Mouse (Mus musculus) embryo, embryonic 11.5 days (tissue): Measurements from ENCODE around the gene Opcml.

Experiments
- DNase-seq: peaks from one replicate; pipeline ENCODE4 v3.0.0-alpha.2; 2012; ENCODE audit warnings: low read depth, low spot score

The Opcml gene

DNA sequence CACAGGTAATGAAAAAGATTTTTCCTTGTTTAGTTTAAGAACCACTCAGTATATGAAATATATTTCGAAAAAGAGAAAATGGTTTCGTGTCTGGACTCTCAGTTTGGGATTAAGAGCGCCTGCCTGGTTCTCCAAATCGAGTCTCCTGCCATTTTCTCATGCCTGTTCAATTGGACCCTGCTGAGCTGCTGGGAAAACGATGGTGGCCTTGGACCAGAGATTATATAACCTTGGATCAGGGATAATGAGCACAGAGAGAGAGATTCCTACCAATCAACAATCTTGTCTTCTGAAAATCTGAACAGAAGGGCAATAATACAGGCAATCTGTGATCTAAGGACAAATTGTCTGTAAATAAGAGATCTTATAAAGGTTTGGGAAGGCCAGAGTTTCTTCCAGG, 962.3 kb downstream of the Opcml start:
- DNase-seq, result no peak

DNA sequence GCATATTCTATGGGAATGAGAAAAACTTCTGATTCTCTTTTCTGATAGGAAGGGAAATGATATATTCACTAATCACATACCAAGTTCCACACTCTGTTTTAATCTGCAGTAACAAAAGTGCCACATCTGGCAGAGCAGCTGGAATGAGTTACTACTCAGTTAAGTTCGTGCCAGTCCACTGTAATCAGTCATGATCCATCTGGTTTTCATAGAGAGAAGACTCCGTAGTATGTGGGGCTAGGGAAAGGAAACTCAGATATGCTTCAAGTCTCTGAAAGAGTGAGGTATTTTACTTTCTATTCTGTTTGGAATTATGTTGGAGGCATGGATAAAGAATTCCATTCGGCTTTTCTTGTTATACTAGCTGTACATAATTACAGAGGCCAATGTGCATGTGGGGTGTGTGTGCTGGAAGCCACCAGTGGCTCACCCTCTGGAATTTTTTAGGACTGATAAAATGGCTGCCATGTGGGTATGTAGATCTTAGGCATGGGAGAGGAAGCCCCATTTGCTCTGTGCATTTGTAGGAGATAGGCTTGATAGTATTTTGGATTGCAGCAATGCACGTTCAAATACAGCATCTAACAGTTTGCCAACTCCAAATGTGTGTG, 966.4 kb downstream of the Opcml start:
- DNase-seq, result no peak

DNA sequence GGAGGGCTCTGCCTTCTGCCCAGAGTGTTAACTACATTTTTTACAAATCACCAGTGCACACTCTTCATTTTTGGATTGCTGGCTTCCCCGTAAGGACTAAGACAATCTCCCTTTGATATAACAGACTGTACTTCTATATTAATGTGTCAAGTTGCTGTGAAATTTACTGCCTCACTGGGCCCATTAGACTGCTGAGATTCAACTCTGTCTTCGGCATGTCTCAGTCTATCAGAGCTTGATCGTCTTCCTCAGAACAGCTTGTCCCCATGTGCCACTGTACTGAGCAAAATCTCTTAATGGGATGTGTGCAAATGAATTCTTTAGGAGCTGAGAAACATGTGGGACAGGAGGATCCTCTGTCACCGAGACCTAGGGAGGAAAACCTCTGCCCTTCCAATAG, 970.9 kb downstream of the Opcml start:
- no peak for DNase-seq

- no peak for DNase-seq
Observed at GRCm38 (mm10) chr9:28764149-28764548, 973.6 kb downstream of the Opcml start.

- DNase-seq, result no peak
Observed at GRCm38 (mm10) chr9:28776517-28777503, 986.2 kb downstream of the Opcml start.

DNA sequence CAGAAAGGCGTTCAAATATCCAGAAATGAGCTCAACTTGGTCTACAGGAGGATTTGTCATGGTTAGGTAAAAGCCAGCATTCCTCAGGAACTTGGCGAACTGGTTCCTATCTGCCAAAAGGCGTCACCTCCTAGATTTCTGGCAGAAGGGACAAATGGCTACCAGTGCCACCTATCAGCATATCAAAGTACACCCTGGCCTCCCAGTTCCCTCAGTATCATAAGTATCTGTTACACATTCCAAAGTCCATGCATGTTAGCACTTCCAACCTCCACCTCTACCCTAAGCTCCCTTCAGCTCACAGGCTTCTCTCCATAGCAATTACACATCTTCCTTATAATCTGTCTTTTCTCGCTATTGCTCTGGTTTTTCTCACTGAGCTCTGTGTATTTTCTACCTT, 993.3 kb downstream of the Opcml start:
- DNase-seq, result no peak

GRCm38 (mm10) chr9:28789439-28789838, 998.9 kb downstream of the Opcml start:
- no peak for DNase-seq

DNA sequence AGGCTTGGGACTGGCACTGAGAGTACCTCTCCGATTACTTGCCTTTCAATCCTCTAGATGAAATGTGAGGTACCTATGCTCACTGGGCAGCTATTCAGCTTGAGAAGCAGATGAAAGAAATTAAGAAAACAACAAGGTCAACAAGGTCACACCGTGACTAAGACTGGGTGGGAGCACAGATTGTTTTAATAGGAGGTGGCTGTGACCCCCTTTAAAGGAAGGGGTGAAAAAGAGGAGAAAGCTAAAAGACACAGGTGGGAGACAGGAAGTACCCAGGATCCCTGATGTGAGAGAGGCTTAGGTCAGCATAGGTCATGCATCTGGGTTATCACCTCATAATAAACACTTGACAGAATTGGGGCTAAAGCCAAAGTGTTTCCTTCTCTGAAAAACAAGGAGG, 1009.5 kb downstream of the Opcml start:
- DNase-seq, result no peak

- DNase-seq, result no peak
Observed at GRCm38 (mm10) chr9:28806666-28807065, 1016.1 kb downstream of the Opcml start.

DNA sequence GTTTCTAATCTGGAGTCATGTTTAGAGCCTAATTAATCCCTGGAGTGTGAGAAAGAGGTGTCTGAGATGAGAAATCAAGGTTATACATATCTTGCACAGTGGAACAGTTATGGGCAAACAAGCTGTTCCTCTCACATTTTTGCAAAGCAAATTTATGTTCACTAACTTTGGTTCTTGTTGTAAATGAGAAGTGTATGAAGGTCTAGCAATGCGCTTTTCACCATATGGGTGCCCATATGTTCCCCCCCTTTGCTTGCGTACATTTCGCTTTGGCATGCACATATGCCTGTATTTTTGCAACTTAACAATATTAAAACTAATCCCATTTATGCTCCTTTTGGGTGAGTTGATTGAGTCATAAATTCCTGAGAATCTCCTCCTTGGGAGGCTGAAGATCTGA, 1031.5 kb downstream of the Opcml start:
- no peak for DNase-seq

GRCm38 (mm10) chr9:28822466-28822865, 1031.9 kb downstream of the Opcml start:
- no peak for DNase-seq

GRCm38 (mm10) chr9:28825821-28826220, 1035.2 kb downstream of the Opcml start:
- no peak for DNase-seq

DNA sequence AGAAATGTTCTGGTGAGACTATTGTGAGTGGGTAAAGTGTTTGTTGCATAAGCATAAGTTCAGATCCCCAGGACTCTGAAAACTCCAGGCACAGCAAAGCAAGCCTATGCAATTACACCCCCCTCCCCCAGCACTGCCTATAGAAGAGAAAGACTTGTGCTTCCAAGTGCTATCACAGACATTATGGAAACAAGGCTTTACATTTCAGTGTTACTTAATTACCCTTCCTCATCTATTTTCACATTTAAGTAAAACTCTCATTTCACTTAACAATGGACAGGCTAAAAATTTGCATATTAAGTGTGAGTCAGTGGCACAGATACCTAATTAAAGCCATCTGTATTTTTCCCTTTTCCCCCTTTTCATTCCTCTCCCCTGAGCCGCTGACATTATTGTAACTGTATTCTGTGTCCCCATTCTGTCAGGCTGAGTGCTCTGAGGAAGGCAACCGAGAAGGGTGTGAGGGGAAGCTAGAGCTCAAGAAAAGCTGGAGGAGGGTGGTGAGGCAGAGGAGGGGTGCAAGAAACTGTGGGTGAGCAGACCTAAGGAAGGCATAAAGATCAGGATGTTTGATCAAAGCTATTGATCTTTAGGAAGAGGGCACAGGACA, 1055.5 kb downstream of the Opcml start:
- DNase-seq, result no peak

- DNase-seq, result no peak
Observed at GRCm38 (mm10) chr9:28855826-28856225, 1065.3 kb downstream of the Opcml start.

DNA sequence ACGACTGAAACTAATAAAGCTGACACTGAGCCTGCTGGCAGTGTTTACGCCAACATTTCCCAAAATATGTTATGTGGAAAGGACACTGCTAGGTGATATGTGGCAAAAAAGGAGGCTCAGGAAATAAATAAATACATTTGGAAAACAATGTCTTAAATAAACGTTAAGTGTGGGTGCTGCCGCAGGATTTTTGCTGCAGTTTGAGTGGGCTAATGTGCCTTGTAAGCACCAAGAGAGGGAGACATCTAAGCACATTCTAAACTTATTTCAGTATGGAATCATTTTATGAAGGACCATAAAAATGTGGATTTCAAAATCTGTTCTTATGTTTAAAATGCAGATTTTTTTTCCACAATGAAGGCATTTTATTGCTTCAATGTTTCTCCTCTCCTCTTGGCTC, 1071.4 kb downstream of the Opcml start:
- no peak for DNase-seq

GRCm38 (mm10) chr9:28867256-28867655, 1076.7 kb downstream of the Opcml start:
- no peak for DNase-seq

GRCm38 (mm10) chr9:28870478-28870877, 1079.9 kb downstream of the Opcml start:
- no peak for DNase-seq

GRCm38 (mm10) chr9:28882566-28882965, 1092.0 kb downstream of the Opcml start:
- DNase-seq, result no peak

DNA sequence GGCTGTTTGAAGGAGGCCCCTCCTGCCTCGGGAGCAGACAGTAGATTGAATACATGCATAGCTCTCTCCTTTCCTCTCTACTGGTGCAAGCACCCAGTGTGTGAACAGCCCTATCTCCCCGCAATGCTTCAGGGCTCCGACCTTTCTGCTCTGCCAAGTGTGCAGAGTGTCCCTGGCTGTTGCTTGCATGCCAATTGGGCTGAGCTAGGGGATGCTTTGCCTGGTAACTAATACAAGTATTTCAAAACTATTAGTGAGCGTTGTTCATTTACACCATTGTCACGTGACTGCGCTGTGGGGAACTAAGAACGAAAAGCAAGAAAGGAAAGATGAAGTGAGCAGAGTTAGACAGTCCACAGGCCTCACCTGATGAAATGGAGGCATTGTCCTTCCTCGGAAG, 1101.0 kb downstream of the Opcml start:
- no peak for DNase-seq

- no peak for DNase-seq
Observed at GRCm38 (mm10) chr9:28903291-28903690, 1112.7 kb downstream of the Opcml start.

- DNase-seq, result no peak
Observed at GRCm38 (mm10) chr9:28909738-28910137, 1119.2 kb downstream of the Opcml start.

DNA sequence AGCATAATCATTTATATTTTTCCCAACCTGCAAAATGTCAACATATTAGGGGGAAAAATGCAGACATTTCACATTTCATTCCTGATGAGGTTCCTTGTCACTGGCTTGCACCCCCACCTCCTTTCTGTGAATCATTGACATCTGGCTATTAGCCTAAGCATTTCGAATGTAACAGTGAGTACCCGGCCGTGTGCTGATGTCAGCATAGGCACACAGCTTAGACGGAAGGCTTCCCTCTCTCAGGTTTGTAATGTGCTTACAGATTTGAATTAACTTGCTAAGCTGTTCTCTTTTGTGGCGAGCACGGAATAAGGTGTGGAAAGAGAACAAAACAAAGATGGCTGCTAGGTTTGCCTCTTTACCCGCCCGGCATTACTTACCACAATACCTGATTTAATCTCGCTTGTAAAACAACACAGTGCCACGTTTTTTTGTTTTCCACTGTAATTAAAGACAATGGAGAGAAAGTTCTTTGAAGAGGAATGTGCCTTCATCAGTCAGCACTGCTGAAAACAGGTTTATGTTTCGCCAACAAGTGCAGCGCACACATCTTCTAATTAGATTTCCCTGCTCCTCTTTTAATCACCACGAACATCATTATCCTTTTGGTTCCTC, 1121.1 kb downstream of the Opcml start:
- no peak for DNase-seq
